Mouse (Mus musculus) heart, embryonic 14.5 days (tissue): Measurements from ENCODE around the gene Rubcnl. TPM values are rescaled to one million over a fixed set of nuclear protein-coding genes. Genes with fewer than 3 reads are reported as not detected.

Experiments
- ATAC-seq: fragments of 200-750 bp; cut with Nextera tagmentation; 2 replicates; pipeline ENCODE4 v1.8.0; 2017; ENCODE audit warnings: low read depth, moderate TSS enrichment; ENCODE audit not compliant: insufficient number of reproducible peaks, insufficient read depth, low FRiP score
- H3K27ac ChIP-seq, 2 experiments: fragments of 200-500 bp in 1 of 2; fragments of 300-500 bp in 1 of 2; sonication (generic) in 1 of 2; replicated peaks in 1 of 2; 2 replicates each; pipeline ENCODE4 v1.5.1; 2012 to 2014; ENCODE audit warnings: low read depth in 2 of 2, low read length in 2 of 2, control low read depth in 1 of 2, mild to moderate bottlenecking in 1 of 2, mixed read lengths in 1 of 2; ENCODE audit not compliant: control insufficient read depth in 1 of 2, insufficient read depth in 1 of 2
- H3K27me3 ChIP-seq: fragments of 300-500 bp; sonication (generic); 2 replicates; pipeline ENCODE4 v1.6.1; 2014; ENCODE audit warnings: mild to moderate bottlenecking, low read length, control low read depth; ENCODE audit not compliant: control insufficient read depth, insufficient read depth
- H3K36me3 ChIP-seq: fragments of 300-500 bp; sonication (generic); 2 replicates; pipeline ENCODE4 v1.6.1; 2014; ENCODE audit warnings: mild to moderate bottlenecking, control low read depth, low read length, mixed read lengths; ENCODE audit not compliant: control insufficient read depth, insufficient read depth
- H3K4me1 ChIP-seq, 2 experiments: fragments of 200-500 bp in 1 of 2; fragments of 300-500 bp in 1 of 2; sonication (generic) in 1 of 2; 2 replicates each; pipeline ENCODE4 v1.6.1; 2012 to 2014; ENCODE audit warnings: low read length in 2 of 2, control low read depth in 1 of 2, mixed read lengths in 1 of 2; ENCODE audit not compliant: control insufficient read depth in 2 of 2, insufficient read depth in 2 of 2
- H3K4me2 ChIP-seq: fragments of 300-500 bp; sonication (generic); 2 replicates; pipeline ENCODE4 v1.6.1; 2014; ENCODE audit warnings: mild to moderate bottlenecking, low read length
- H3K4me3 ChIP-seq, 2 experiments: fragments of 200-500 bp in 1 of 2; fragments of 300-500 bp in 1 of 2; sonication (generic) in 1 of 2; 2 replicates each; pipeline ENCODE4 v1.5.1; 2012 to 2014; ENCODE audit warnings: low read length in 2 of 2, mild to moderate bottlenecking in 2 of 2, control low read depth in 1 of 2, low read depth in 1 of 2, moderate library complexity in 1 of 2; ENCODE audit not compliant: control insufficient read depth in 1 of 2, insufficient read depth in 1 of 2
- H3K9ac ChIP-seq: fragments of 300-500 bp; sonication (generic); 2 replicates; pipeline ENCODE4 v1.6.1; 2014; ENCODE audit warnings: mild to moderate bottlenecking, low read length
- H3K9me3 ChIP-seq: fragments of 300-500 bp; sonication (generic); 2 replicates; pipeline ENCODE4 v1.6.1; 2016; ENCODE audit warnings: low read length, control low read depth; ENCODE audit not compliant: control insufficient read depth
- WGBS: fragments of 180-500 bp; shearing (Covaris S2); extraction: QIAGEN DNeasy Blood & Tissue Kit; methylation state at CpG from one replicate; pipeline ENCODE4 v1.1.7; 2014; 5-methylcytosine and 5-hydroxymethylcytosine counted together
- polyA plus RNA-seq: library from polyadenylated mRNA; unstranded; fragments of >200 nt; fragmentation: Nextera tagmentation; extraction: Ambion mirVana; gene quantifications from 2 replicates; pipeline ENCODE4 v1.2.1, GENCODE M21; 2014

The Rubcnl gene
- polyA plus RNA-seq, 1 experiment from 2014 or later: 1.6 TPM

GRCm38 (mm10) chr14:75001364-75001763, 14.5 kb upstream of the Rubcnl start:
- no peaks in the 10 kb centered on the region for H3K36me3 ChIP-seq
- WGBS: 65% methylated on average over 6 of the region's 6 CpGs

DNA sequence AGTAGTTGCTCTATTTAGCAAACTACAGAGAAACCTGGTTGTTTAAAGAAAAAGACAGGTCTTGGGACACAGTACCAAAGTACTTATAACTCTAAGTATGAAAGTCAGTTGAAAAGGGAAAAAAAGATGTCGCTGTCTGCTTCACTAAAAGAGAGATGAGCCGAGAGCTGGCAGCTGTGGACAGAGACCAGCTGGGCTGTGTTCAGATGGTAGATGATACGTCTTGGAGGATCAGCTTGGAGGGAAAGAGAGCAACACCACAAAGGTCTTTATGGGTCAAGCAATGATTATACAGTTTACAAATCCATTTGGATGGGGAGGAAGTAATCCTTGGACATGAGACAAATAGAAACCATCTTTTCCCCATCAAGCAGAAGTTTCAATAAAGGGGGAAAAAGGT, 12.5 kb upstream of the Rubcnl start:
- Histone ChIP-seq H3K27ac (no peak overlapping the region), H3K4me1 (peaks cover 0 to 7% of the 10 kb centered on the region in 2 experiments; a peak in 1 of 4 replicates), H3K9me3 (no peaks in the 10 kb centered on the region), H3K4me3 (no peak overlapping the region), H3K27me3 (no peaks in the 10 kb centered on the region), H3K9ac (no peak overlapping the region), H3K4me2 (no peak overlapping the region), H3K36me3 (no peaks in the 10 kb centered on the region)
- 66% methylated on average over 3 of the region's 3 CpGs for WGBS
- no peak for ATAC-seq

More at GRCm38 (mm10) chr14:75001364-75001763, 14.5 kb upstream of the Rubcnl start:
- Histone ChIP-seq H3K9ac (no peak overlapping the region), H3K4me3 (no peak overlapping the region), H3K4me2 (no peak overlapping the region), H3K4me1 (peaks cover 7 to 14% of the 10 kb centered on the region in 2 experiments), H3K27me3 (no peaks in the 10 kb centered on the region), H3K27ac (no peak overlapping the region), H3K9me3 (no peaks in the 10 kb centered on the region)
- ATAC-seq: no peak

GRCm38 (mm10) chr14:75005478-75006199, 10.2 kb upstream of the Rubcnl start:
- H3K4me3 ChIP-seq: no peak overlapping the region
- no peak overlapping the region for H3K4me2 ChIP-seq
- H3K36me3 ChIP-seq: no peaks in the 10 kb centered on the region
- no peaks in the 10 kb centered on the region for H3K27me3 ChIP-seq
- ATAC-seq: 0 out of 2 replicates have a peak, but pooled peaks have one; percentile 47
- H3K4me1 ChIP-seq: peaks cover 0 to 7% of the 10 kb centered on the region in 2 experiments; a peak in 2 of 4 replicates
- no peak overlapping the region; the same call in 1 of the 2 replicates for H3K9ac ChIP-seq
- WGBS: 76% methylated on average over 2 of the region's 2 CpGs
- H3K9me3 ChIP-seq: no peaks in the 10 kb centered on the region
- H3K27ac ChIP-seq: no peak overlapping the region

- Histone ChIP-seq H3K27ac (no peak overlapping the region), H3K4me3 (no peak overlapping the region), H3K4me1 (peaks cover 3 to 21% of the 10 kb centered on the region in 2 experiments; a peak in 3 of 4 replicates), H3K36me3 (no peaks in the 10 kb centered on the region), H3K4me2 (no peak overlapping the region), H3K9ac (no peak overlapping the region), H3K9me3 (no peaks in the 10 kb centered on the region), H3K27me3 (no peaks in the 10 kb centered on the region)
- ATAC-seq: no peak
- WGBS: 58% methylated on average over 4 of the region's 4 CpGs
Observed at GRCm38 (mm10) chr14:75010346-75010745, 5.5 kb upstream of the Rubcnl start.

DNA sequence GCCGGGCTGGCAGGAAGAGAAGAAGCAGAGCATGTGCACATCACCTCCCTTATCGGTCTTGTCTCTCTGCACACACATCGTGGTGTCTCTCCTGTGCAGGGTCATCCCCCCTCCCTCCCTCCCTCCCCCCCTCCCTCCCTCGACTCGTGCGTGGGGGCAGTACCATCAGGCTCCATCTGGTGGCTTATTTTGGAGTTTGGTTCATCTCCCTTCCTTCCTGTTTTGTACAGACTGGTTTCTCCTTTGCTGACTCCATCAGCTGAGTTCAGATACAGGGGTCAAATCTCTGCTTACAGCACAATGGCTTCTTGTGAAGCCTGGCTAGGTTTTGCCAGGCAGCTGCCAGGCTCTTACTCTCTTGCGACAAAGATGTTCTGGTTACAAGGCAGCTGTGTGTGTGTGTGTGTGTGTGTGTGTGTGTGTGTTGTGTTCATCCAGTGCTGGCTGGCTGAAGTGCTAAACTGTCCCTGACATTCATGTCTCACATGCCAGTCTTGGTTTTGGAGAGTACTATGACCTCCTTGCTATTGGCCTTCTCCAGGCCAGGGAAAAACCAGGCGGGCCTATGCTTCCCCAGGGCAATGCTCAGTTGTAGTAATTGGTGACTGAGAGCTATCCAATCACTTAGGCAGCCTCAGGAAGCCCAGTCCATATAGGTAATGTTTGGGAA, 4.7 kb upstream of the Rubcnl start:
- 24% methylated on average over 8 of the region's 8 CpGs for WGBS
- no peaks in the 10 kb centered on the region for H3K27me3 ChIP-seq
- peaks cover 3 to 14% of the 10 kb centered on the region in 2 experiments; a peak in 3 of 4 replicates for H3K4me1 ChIP-seq
- H3K4me3 ChIP-seq: no peak overlapping the region
- no peak overlapping the region for H3K4me2 ChIP-seq
- no peaks in the 10 kb centered on the region for H3K9me3 ChIP-seq
- H3K27ac ChIP-seq: no peak overlapping the region
- H3K36me3 ChIP-seq: no peaks in the 10 kb centered on the region
- H3K9ac ChIP-seq: no peak overlapping the region
- no peak for ATAC-seq

GRCm38 (mm10) chr14:75016715-75017020, 841 bp downstream of the Rubcnl start:
- peaks cover 9 to 27% of the 10 kb centered on the region in 2 experiments for H3K4me1 ChIP-seq
- ATAC-seq: no peak
- 73% methylated on average over 9 of the region's 9 CpGs for WGBS
- H3K27me3 ChIP-seq: no peaks in the 10 kb centered on the region
- peak overlapping the region; percentile 77 to 93 for H3K4me3 ChIP-seq
- peak overlapping the region; percentile 84 for H3K9ac ChIP-seq
- peak overlapping the region; percentile 92 for H3K4me2 ChIP-seq
- no peaks in the 10 kb centered on the region for H3K36me3 ChIP-seq
- H3K9me3 ChIP-seq: no peaks in the 10 kb centered on the region
- H3K27ac ChIP-seq: no peak overlapping the region; a peak in 1 of 4 replicates

GRCm38 (mm10) chr14:75017277-75017676, 1.4 kb downstream of the Rubcnl start:
- ATAC-seq: no peak
- Histone ChIP-seq H3K4me1 (peaks cover 9 to 22% of the 10 kb centered on the region in 2 experiments), H3K36me3 (no peaks in the 10 kb centered on the region), H3K27me3 (no peaks in the 10 kb centered on the region), H3K9me3 (no peaks in the 10 kb centered on the region), H3K27ac (no peak overlapping the region), H3K4me3 (no peak overlapping the region), H3K9ac (no peak overlapping the region), H3K4me2 (no peak overlapping the region)
- WGBS: 94% methylated on average over 7 of the region's 7 CpGs
